Mouse (Mus musculus): ENCODE data around the gene Adrm1. TPM values are rescaled to one million over a fixed set of nuclear protein-coding genes. Genes with fewer than 3 reads are reported as not detected.
"Not testable (repeated sequence)": the region's sequence is repeated elsewhere in the genome, so short reads cannot be mapped to it uniquely, and the experiment has no call there.

Gene Adrm1
- total and polyA plus RNA-seq, 3 experiments: 76.0 to 89.0 (median 79.2) TPM

- WGBS: 88% methylated on average over 2 of the region's 2 CpGs
- H3K9ac ChIP-seq (ENCODE audit: low read depth, low read length): no peak overlapping the region
- DNase-seq: no peak
- intact Hi-C loops (cut with DNase I): no loop called here
- no peak overlapping the region for H3K27ac ChIP-seq
- no peaks in the 10 kb centered on the region for H3K36me3 ChIP-seq (ENCODE audit: control insufficient read depth, insufficient read depth, low read length)
- H3K4me3 ChIP-seq: no peak overlapping the region
- H3K27me3 ChIP-seq (ENCODE audit: control insufficient read depth, insufficient read depth, low read length): no peaks in the 10 kb centered on the region
- H3K4me1 ChIP-seq (ENCODE audit: control insufficient read depth, insufficient read depth, low read length): peaks cover under 1% of the 10 kb centered on the region
- no peaks in the 10 kb centered on the region for H3K79me2 ChIP-seq (replicated peaks; ENCODE audit: control insufficient read depth, insufficient read depth, low read length)
- TF ChIP-seq POLR2A (IDR thresholded peaks at IDR 0.05; ENCODE audit: insufficient read depth, low read depth, low read length): no peak
- no peak for TF ChIP-seq EP300 (IDR thresholded peaks at IDR 0.05; ENCODE audit: insufficient read depth, low read depth, low read length)
- TF ChIP-seq CTCF (IDR thresholded peaks at IDR 0.05): no peak
Observed at GRCm38 (mm10) chr2:180165855-180166254, 5.4 kb upstream of the Adrm1 start.

DNA sequence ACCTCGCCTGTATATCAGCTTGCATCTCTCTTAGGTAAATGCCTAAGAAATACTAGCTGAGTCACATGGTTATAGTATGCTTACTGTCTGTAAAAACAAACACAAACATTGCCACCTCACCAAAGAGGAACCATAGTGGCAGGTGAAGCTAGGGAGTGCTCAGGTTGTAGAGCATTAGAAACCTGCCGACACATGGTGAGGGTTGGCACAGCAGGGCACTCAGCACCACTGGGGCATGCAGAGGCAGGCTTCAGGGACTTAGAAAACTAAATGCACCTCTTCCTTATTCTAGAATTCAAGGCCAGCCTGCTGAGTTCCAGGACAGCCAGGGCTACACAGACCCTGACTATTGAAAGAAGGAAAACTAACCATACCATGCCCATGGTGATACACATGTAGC, 4.4 kb upstream of the Adrm1 start:
- no peak for TF ChIP-seq CTCF (IDR thresholded peaks at IDR 0.05)
- TF ChIP-seq EP300 (IDR thresholded peaks at IDR 0.05; ENCODE audit: insufficient read depth, low read depth, low read length): no peak
- TF ChIP-seq POLR2A (IDR thresholded peaks at IDR 0.05; ENCODE audit: insufficient read depth, low read depth, low read length): no peak
- H3K4me3 ChIP-seq: no peak overlapping the region
- intact Hi-C loops (cut with DNase I): no loop called here
- no peak for DNase-seq
- no peak overlapping the region for H3K9ac ChIP-seq (ENCODE audit: low read depth, low read length)
- H3K27ac ChIP-seq: no peak overlapping the region
- no peaks in the 10 kb centered on the region for H3K27me3 ChIP-seq (ENCODE audit: control insufficient read depth, insufficient read depth, low read length)
- 84% methylated on average over 2 of the region's 2 CpGs for WGBS
- peaks cover 3% of the 10 kb centered on the region for H3K4me1 ChIP-seq (ENCODE audit: control insufficient read depth, insufficient read depth, low read length)
- no peaks in the 10 kb centered on the region for H3K79me2 ChIP-seq (replicated peaks; ENCODE audit: control insufficient read depth, insufficient read depth, low read length)
- H3K36me3 ChIP-seq (ENCODE audit: control insufficient read depth, insufficient read depth, low read length): no peaks in the 10 kb centered on the region

DNA sequence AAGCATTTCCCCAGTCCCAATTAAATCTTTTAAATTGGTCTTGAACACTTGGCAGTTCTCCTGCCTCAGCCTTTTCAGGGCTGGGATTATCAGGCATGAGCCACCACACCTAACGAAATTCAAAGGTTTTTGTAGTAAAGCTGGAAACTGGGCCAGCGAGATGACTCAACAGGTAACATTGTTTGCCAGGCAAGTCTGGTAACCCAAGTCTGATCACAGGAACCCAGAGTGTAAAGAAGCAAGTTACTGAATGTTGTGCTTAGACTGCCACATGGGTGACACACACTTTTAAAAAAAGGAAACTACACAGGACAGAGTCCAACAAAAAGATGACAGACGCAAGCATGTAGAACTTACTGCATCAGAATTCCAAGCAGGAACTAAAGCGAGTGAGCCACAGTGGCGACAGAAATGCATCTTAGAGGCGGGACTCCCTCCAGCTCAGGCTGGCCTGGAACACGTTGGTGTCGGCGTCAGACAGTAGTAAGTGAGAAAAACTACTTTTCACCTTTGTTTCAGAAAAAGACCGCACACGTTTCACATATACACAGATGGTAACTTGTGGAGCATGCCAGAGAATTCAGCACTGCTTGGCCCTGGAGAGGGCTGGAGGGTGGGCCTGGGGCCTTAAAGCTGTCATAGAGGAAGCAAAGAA, 1.0 kb upstream of the Adrm1 start:
- no peaks in the 10 kb centered on the region for H3K79me2 ChIP-seq (replicated peaks; ENCODE audit: control insufficient read depth, insufficient read depth, low read length)
- no peak overlapping the region for H3K9ac ChIP-seq (ENCODE audit: low read depth, low read length)
- peaks cover 14% of the 10 kb centered on the region for H3K4me1 ChIP-seq (ENCODE audit: control insufficient read depth, insufficient read depth, low read length)
- intact Hi-C loops (cut with DNase I): loop anchor here (2.0 kb wide), 1 partner anchor 51 kb away; the partner anchor contains the start of gene Osbpl2
- H3K27me3 ChIP-seq (ENCODE audit: control insufficient read depth, insufficient read depth, low read length): no peaks in the 10 kb centered on the region
- no peaks in the 10 kb centered on the region for H3K36me3 ChIP-seq (ENCODE audit: control insufficient read depth, insufficient read depth, low read length)
- no peak overlapping the region for H3K27ac ChIP-seq
- TF ChIP-seq EP300 (IDR thresholded peaks at IDR 0.05; ENCODE audit: insufficient read depth, low read depth, low read length) (no peak), CTCF (IDR thresholded peaks at IDR 0.05) (no peak), POLR2A (IDR thresholded peaks at IDR 0.05; ENCODE audit: insufficient read depth, low read depth, low read length) (no peak)
- no peak for DNase-seq
- H3K4me3 ChIP-seq: no peak overlapping the region
- WGBS: 88% methylated on average over 11 of the region's 11 CpGs

DNA sequence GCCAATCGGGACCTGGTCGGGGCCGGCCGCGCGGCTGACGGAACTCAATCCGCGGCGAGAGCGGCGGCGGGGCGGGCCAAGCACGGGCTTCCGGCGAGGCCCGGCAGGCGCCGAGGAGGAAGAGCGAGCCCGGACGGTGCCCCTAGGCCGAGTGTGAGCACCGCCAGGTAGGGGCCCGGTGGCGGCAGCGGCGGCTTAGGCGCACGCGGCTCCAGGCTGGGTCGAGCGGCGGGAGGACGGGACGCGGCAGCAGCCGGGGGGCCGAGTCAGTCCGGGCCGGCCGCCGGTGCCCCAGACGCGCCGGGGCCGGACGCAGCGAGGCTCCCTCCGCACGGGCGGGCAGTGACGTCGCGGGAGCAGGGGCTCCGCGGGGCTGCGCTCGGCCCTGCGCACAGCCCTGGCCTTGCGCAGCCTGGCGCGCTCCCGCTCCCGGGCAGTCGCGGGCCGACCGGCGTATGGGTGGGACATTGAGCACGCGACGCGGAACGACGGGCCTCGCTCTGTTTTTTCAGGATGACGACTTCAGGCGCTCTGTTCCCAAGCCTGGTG, 311 bp downstream of the Adrm1 start:
- H3K9ac ChIP-seq (ENCODE audit: low read depth, low read length): peak overlapping the region; percentile 100
- H3K36me3 ChIP-seq (ENCODE audit: control insufficient read depth, insufficient read depth, low read length): no peaks in the 10 kb centered on the region
- peaks cover 14% of the 10 kb centered on the region for H3K4me1 ChIP-seq (ENCODE audit: control insufficient read depth, insufficient read depth, low read length)
- H3K4me3 ChIP-seq: peak overlapping the region; percentile 87
- H3K79me2 ChIP-seq (replicated peaks; ENCODE audit: control insufficient read depth, insufficient read depth, low read length): no peaks in the 10 kb centered on the region
- H3K27me3 ChIP-seq (ENCODE audit: control insufficient read depth, insufficient read depth, low read length): no peaks in the 10 kb centered on the region
- TF ChIP-seq CTCF (IDR thresholded peaks at IDR 0.05): no peak
- peak; percentile 51; the same call in 1 of the 2 replicates for TF ChIP-seq POLR2A (IDR thresholded peaks at IDR 0.05; ENCODE audit: insufficient read depth, low read depth, low read length)
- TF ChIP-seq EP300 (IDR thresholded peaks at IDR 0.05; ENCODE audit: insufficient read depth, low read depth, low read length): no peak
- intact Hi-C loops (cut with DNase I): loop anchor here (1.0 to 2.0 kb wide), 2 partner anchors 53 to 80 kb away; partner anchors contain the start of gene Osbpl2
- 1% methylated on average over 80 of the region's 80 CpGs for whole genome bisulfite sequencing
- no peak for DNase-seq
- H3K27ac ChIP-seq: peak overlapping the region; percentile 93

GRCm38 (mm10) chr2:180172152-180172551, 867 bp downstream of the Adrm1 start:
- Histone ChIP-seq H3K79me2 (replicated peaks; ENCODE audit: control insufficient read depth, insufficient read depth, low read length) (no peaks in the 10 kb centered on the region), H3K4me1 (ENCODE audit: control insufficient read depth, insufficient read depth, low read length) (peaks cover 14% of the 10 kb centered on the region), H3K9ac (ENCODE audit: low read depth, low read length) (peak overlapping the region; percentile 53), H3K4me3 (peak overlapping the region; percentile 87), H3K36me3 (ENCODE audit: control insufficient read depth, insufficient read depth, low read length) (no peaks in the 10 kb centered on the region), H3K27me3 (ENCODE audit: control insufficient read depth, insufficient read depth, low read length) (no peaks in the 10 kb centered on the region), H3K27ac (peak overlapping the region; percentile 93; the same call in 1 of the 2 replicates)
- intact Hi-C loops (cut with DNase I): no loop called here
- TF ChIP-seq CTCF (IDR thresholded peaks at IDR 0.05): no peak
- TF ChIP-seq EP300 (IDR thresholded peaks at IDR 0.05; ENCODE audit: insufficient read depth, low read depth, low read length): no peak
- no peak for TF ChIP-seq POLR2A (IDR thresholded peaks at IDR 0.05; ENCODE audit: insufficient read depth, low read depth, low read length)
- no peak for DNase-seq
- 2% methylated on average over 9 of the region's 9 CpGs for WGBS

GRCm38 (mm10) chr2:180173163-180173562, 1.9 kb downstream of the Adrm1 start:
- intact Hi-C loops (cut with DNase I): no loop called here

GRCm38 (mm10) chr2:180173711-180174110, 2.4 kb downstream of the Adrm1 start:
- intact Hi-C loops (cut with DNase I); H3K9ac ChIP-seq (ENCODE audit: low read depth, low read length); H3K36me3 ChIP-seq (ENCODE audit: control insufficient read depth, insufficient read depth, low read length); H3K79me2 ChIP-seq (replicated peaks; ENCODE audit: control insufficient read depth, insufficient read depth, low read length); DNase-seq; H3K27ac ChIP-seq; H3K4me3 ChIP-seq; H3K27me3 ChIP-seq (ENCODE audit: control insufficient read depth, insufficient read depth, low read length): not testable (repeated sequence)
- WGBS: 41% methylated on average over 8 of the region's 8 CpGs
- peaks cover 14% of the 10 kb centered on the region for H3K4me1 ChIP-seq (ENCODE audit: control insufficient read depth, insufficient read depth, low read length)

More at GRCm38 (mm10) chr2:180173163-180173562, 1.9 kb downstream of the Adrm1 start:
- Histone ChIP-seq H3K4me3 (peak overlapping the region; percentile 5; the same call in 1 of the 2 replicates), H3K4me1 (ENCODE audit: control insufficient read depth, insufficient read depth, low read length) (peaks cover 14% of the 10 kb centered on the region), H3K27me3 (ENCODE audit: control insufficient read depth, insufficient read depth, low read length) (no peaks in the 10 kb centered on the region), H3K36me3 (ENCODE audit: control insufficient read depth, insufficient read depth, low read length) (no peaks in the 10 kb centered on the region), H3K27ac (no peak overlapping the region), H3K9ac (ENCODE audit: low read depth, low read length) (no peak overlapping the region), H3K79me2 (replicated peaks; ENCODE audit: control insufficient read depth, insufficient read depth, low read length) (no peaks in the 10 kb centered on the region)
- no peak for TF ChIP-seq POLR2A (IDR thresholded peaks at IDR 0.05; ENCODE audit: insufficient read depth, low read depth, low read length)
- TF ChIP-seq CTCF (IDR thresholded peaks at IDR 0.05): peak; percentile 47
- TF ChIP-seq EP300 (IDR thresholded peaks at IDR 0.05; ENCODE audit: insufficient read depth, low read depth, low read length): no peak
- no peak for DNase-seq
- 53% methylated on average over 4 of the region's 4 CpGs for WGBS
